Mouse (Mus musculus): ENCODE data around the gene Gm45062. TPM values are rescaled to one million over a fixed set of nuclear protein-coding genes. Genes with fewer than 3 reads are reported as not detected.
"Not testable (repeated sequence)": the region's sequence is repeated elsewhere in the genome, so short reads cannot be mapped to it uniquely, and the experiment has no call there.

The Gm45062 gene
- polyA plus RNA-seq, 1 experiment from 2014 or later = 16.2 TPM

DNA sequence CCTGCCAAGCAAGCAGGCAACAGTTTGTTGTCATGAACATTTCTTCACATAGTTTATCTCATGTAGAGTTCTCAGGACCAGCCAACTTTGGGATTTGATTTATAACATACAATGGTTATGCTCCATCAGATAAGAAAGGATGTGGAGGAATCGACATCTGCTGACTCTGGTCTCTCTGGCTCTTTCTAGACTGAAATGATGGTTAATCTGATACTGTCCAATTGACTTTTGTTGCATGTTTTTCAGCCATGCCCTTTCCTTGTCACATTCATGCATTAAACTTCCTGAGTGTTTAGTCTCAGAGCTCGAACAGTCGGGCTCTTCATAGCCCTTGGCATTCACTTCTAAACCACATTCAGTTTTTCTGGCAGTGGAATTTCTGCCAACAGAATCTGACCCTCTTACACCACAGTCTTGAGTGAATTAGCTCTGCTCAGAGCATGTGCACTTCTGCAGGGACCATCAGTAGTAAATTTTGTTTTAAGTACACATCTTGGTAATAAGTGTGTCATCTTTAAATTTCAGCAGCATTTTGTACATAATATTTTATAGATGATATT lies 26.2 kb downstream of the Gm45062 start:
- H3K27me3 ChIP-seq (ENCODE audit: low read depth, poor library complexity, severe bottlenecking) = no peaks in the 10 kb centered on the region
- no peaks in the 10 kb centered on the region for H3K9me3 ChIP-seq (replicated peaks)
- WGBS = 93% methylated on average over 3 of the region's 3 CpGs
- no peaks in the 10 kb centered on the region for H3K36me3 ChIP-seq
- no peaks in the 10 kb centered on the region for H3K4me1 ChIP-seq
- no peak overlapping the region for H3K4me3 ChIP-seq
- no peak for DNase-seq (ENCODE audit: low spot score)
- H3K27ac ChIP-seq = no peak overlapping the region

DNA sequence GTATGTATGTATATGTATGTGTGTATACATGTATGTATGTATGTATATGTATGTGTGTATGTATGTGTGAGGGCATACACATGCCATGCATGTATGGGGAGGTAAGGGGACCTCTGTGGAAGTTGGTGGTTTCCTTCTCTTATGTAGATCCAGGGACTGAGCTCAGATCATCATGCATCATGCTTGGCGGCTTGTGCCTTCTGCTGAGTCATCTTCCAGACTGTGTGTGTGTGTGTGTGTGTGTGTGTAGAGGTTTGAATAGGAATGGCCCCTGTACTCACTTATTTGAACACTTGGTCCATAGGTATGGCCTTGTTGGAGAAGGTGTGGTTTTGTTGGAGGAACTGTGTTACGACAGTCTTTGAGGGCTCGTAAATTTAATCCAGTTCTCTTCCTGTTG lies 26.9 kb downstream of the Gm45062 start:
- Histone ChIP-seq H3K36me3 (no peaks in the 10 kb centered on the region), H3K4me3 (no peak overlapping the region), H3K27ac (no peak overlapping the region), H3K9me3 (replicated peaks) (no peaks in the 10 kb centered on the region), H3K4me1 (no peaks in the 10 kb centered on the region), H3K27me3 (ENCODE audit: low read depth, poor library complexity, severe bottlenecking) (no peaks in the 10 kb centered on the region)
- DNase-seq (ENCODE audit: low spot score) = no peak
- 99% methylated on average over 3 of the region's 3 CpGs for WGBS

DNA sequence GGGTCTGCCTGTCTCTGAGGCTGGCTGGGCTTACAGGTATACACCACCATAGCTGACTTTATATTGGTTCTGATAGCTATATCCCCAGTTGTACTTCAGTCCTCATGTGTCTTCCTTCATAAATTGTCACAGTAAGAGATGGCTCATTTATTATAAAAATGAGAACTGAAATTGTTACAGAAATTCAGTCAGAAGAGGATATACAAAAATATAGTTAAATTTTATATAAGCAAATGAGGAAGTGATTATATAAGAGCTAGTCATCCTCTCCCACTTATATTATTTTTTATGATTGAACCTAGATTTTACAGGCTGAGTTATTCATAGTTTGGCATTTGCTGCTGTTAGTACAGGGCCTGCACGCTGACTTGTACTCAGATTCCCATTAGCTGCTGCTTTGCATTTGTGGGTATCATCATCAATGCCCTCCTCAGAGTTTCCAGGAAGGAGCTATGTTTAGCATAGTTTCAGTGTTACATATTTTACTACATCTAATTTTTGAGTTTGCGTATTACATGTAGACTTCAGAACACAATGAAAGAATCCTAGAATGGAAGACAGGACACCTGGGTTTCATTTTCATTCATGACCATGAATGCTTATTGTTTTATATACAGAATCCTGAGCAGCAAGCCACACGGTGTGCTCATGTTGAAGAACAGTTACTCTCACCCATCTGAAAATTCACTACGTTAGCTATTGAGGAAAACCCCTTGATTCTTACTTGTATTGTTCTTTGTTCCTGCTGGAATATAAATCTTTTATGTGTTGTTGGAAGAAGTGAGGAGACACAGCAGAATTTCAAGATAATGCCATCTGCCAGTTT lies 29.7 kb downstream of the Gm45062 start:
- WGBS = 92% methylated on average over 4 of the region's 4 CpGs
- Histone ChIP-seq H3K27me3 (ENCODE audit: low read depth, poor library complexity, severe bottlenecking) (no peaks in the 10 kb centered on the region), H3K4me3 (no peak overlapping the region), H3K36me3 (no peaks in the 10 kb centered on the region), H3K9me3 (replicated peaks) (no peaks in the 10 kb centered on the region), H3K27ac (no peak overlapping the region), H3K4me1 (no peaks in the 10 kb centered on the region)
- no peak for DNase-seq (ENCODE audit: low spot score)

DNA sequence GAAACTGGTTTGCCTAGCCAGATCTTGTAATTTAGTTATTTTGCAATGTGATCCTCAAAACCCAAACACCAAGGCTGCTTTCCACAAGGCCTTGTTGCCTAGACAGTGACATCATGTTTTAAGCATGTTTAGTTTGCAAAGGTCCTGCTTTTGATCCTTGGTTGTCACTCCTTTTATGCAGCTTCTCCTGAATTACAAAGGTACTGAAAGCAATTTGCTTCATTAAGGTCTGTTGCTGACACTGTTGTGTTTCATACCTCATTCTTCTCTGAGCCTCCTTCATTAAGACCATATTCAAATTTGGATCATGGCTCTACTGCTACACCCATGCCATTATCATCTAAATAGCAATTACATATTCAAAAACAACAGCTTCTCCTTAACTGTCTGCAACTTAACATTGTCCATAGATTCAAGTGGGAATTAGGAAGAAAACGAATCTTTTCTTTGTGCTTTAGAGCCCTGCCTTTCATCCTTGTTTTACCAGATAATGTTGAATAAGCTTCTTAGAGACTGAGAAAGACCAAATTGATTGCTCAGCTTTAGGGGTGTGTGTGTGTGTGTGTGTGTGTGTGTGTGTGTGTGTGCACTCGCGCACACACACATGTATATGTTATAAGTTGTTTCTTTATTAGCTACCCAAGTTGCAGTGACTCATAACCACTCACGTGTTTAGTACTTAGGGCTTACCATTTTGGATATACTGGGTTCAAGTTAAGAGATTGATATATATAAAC lies 35.0 kb downstream of the Gm45062 start:
- no peak for DNase-seq (ENCODE audit: low spot score)
- no peak overlapping the region for H3K4me3 ChIP-seq
- no peak overlapping the region for H3K27ac ChIP-seq
- H3K9me3 ChIP-seq (replicated peaks) = no peaks in the 10 kb centered on the region
- H3K27me3 ChIP-seq (ENCODE audit: low read depth, poor library complexity, severe bottlenecking) = no peaks in the 10 kb centered on the region
- H3K36me3 ChIP-seq = no peaks in the 10 kb centered on the region
- no peaks in the 10 kb centered on the region for H3K4me1 ChIP-seq
- 88% methylated on average over 4 of the region's 4 CpGs for WGBS

DNA sequence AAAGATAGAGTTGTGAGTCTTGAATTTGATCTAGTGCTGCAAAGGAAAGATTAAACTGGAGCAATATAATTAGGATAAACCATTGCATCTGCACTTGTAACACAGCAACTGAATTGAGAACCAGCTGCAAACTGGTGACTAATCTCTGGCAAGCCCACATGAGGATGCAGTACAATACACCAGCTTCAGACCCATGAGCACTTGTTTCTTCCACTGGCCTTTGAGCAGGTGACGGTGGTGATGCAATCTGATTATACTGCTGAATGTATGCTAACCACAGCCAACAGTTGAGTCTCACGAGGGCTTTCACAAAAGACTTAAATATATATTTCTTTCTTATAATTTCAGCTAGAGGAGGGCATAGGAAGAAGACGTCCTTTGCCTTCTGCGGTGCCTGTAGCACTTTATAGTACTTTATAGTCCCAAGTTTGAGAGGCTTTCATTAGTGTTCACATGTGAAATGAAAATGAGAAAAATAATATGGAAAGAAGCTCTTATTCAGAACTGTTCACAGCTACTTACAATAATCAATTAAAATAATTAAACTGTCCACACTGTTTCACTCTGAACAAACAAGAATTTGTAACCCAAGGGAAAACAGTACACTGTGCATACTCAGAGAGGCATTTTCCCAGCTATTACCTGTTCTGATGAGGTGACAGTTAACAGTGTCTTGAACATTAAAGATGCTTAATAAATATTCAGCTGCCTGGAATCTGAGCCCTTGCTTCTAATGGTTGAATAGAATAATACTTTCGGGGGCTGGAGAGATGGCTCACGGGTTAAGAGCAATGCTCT lies 40.0 kb downstream of the Gm45062 start:
- H3K36me3 ChIP-seq = no peaks in the 10 kb centered on the region
- H3K27ac ChIP-seq = no peak overlapping the region
- H3K4me3 ChIP-seq = no peak overlapping the region
- DNase-seq (ENCODE audit: low spot score) = no peak
- H3K4me1 ChIP-seq = no peaks in the 10 kb centered on the region
- H3K9me3 ChIP-seq (replicated peaks) = no peaks in the 10 kb centered on the region
- no peaks in the 10 kb centered on the region for H3K27me3 ChIP-seq (ENCODE audit: low read depth, poor library complexity, severe bottlenecking)
- 90% methylated on average over 6 of the region's 6 CpGs for WGBS

DNA sequence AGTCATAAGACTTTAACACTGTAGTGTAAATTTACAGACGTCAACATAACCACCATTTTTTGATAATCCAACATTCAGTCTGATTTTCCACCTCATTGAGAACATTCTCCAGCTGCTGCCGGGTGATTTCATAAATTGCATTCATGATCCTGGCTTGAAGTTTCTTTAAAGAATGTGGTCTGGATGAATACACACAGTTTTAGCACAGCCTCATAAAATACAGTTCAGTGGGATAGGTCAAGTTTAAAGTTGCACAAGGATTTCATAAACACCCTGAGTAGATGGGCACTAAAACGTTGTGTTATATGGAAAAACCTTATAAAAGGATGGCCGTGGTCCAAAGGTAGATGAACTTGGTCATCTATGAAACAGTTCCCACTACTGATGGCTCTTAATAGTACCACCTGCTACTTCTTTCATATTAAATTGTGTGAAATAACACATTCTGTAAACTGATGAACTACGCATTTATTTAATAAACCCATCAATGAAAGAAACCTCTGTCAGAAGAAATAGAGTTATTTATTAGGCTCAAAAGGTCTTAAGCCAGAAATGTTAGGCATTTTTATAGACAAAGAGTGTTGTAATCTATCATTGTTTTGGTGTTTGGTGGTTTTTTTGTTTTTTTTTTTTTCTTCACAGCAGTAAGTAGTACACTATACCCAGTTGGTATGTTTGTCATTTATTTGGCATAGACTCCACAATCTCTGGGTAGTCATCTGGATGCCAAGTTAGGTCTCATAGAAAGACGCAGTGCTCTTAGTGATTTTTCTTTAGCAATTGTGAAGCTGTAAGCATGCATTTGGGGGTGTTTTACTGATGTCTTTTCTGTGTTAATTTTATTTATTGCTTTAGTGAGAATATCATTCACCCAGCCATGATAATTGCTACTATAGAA lies 48.9 kb downstream of the Gm45062 start:
- H3K4me3 ChIP-seq = no peak overlapping the region
- no peaks in the 10 kb centered on the region for H3K4me1 ChIP-seq
- H3K27ac ChIP-seq = no peak overlapping the region
- no peaks in the 10 kb centered on the region for H3K27me3 ChIP-seq (ENCODE audit: low read depth, poor library complexity, severe bottlenecking)
- WGBS = 91% methylated on average over 6 of the region's 6 CpGs
- no peak for DNase-seq (ENCODE audit: low spot score)
- H3K36me3 ChIP-seq = no peaks in the 10 kb centered on the region
- no peaks in the 10 kb centered on the region for H3K9me3 ChIP-seq (replicated peaks)

DNA sequence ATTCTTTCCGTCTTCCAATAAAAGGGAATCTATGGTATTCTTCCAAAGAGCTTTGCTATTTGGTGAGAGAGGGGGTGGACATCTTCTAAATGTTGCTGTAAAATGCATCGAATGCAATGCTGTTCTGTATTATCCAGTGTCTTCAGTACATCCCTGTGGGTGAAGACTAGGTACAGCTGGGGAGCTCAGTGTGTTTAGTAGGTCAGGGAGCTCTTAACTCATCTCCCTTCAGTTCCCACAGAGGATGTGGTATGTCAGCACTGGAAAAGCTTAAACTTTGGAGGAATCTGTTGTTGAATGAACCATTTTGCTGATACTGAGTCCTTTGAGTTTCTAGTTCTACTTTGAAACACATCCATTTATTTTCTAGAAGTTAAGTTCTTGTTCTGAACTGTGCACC lies 53.3 kb downstream of the Gm45062 start:
- Histone ChIP-seq H3K9me3 (replicated peaks) (no peaks in the 10 kb centered on the region), H3K4me3 (no peak overlapping the region), H3K27ac (no peak overlapping the region), H3K36me3 (no peaks in the 10 kb centered on the region), H3K27me3 (ENCODE audit: low read depth, poor library complexity, severe bottlenecking) (no peaks in the 10 kb centered on the region), H3K4me1 (no peaks in the 10 kb centered on the region)
- DNase-seq (ENCODE audit: low spot score) = no peak
- WGBS = 91% methylated on average over 2 of the region's 2 CpGs

DNA sequence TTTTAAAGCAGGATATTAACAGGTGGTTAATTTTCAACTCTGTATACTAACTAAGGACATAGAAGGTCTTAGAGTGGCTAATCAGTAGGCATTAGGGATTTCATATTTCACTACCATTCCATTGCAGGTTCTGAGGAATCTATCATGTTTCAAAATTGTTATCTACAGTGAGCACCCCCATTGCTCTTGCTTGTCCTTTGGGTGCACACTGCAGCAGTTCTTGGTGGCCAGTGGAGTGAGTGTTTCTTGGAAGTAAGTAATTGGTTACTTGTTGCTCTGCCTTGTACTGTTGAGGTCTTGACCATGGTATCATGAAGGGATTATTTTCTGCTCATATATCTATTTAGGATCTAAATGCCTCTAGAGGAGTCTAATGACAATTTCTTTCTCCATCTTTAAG lies 57.0 kb downstream of the Gm45062 start:
- Histone ChIP-seq H3K27me3 (ENCODE audit: low read depth, poor library complexity, severe bottlenecking) (no peaks in the 10 kb centered on the region), H3K4me3 (no peak overlapping the region), H3K4me1 (no peaks in the 10 kb centered on the region), H3K27ac (no peak overlapping the region), H3K36me3 (no peaks in the 10 kb centered on the region), H3K9me3 (replicated peaks) (no peaks in the 10 kb centered on the region)
- DNase-seq (ENCODE audit: low spot score) = no peak

DNA sequence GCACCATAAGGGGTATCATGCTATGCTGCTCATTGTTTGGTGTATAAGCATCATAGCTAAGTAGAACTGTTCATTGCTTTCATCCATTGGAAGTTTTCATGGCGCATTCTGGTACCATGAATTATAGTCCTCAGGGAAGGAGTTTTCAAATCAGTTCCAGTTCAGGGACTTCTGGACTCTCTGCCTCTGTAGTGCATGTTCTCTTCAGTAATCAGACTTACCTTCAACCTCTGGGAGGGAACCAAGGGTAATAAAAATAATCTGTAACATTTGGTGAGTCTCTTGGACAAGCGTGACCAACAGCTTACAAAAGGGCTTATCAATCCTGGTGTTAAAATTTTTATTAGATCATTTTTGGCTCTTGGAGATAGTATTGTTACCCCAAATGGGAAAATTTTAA lies 60.3 kb downstream of the Gm45062 start:
- DNase-seq (ENCODE audit: low spot score) = no peak
- 95% methylated on average over 2 of the region's 2 CpGs for WGBS
- no peak overlapping the region for H3K27ac ChIP-seq

DNA sequence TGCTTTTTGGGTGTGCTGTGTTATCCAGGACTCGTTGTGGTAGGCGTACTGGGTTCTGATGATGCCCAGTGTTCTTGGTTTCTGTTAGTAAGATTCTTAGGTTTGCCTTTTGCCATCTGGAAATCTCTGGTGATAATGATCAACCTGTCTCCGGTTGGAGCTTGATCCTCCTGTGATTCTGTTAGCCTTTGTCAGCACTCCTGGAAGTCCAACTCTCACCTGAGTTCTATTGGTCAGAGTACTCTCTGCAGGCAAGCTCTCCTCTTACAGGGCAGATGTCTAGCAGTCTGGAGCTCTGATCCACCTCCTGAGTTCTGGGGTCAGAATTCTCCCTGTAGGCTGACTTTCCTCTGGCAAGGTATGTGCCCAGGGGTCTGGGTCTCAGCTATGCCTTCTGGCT lies 72.2 kb downstream of the Gm45062 start:
- not testable (repeated sequence) for H3K4me3 ChIP-seq; H3K27ac ChIP-seq; H3K9me3 ChIP-seq (replicated peaks); H3K36me3 ChIP-seq; H3K4me1 ChIP-seq; DNase-seq (ENCODE audit: low spot score); H3K27me3 ChIP-seq (ENCODE audit: low read depth, poor library complexity, severe bottlenecking)
- 95% methylated on average over 3 of the region's 3 CpGs for WGBS

More for the DNA sequence above, 60.3 kb downstream of the Gm45062 start:
- no peak overlapping the region for H3K4me3 ChIP-seq
- no peaks in the 10 kb centered on the region for H3K27me3 ChIP-seq (ENCODE audit: low read depth, poor library complexity, severe bottlenecking)
- H3K4me1 ChIP-seq = no peaks in the 10 kb centered on the region
- H3K36me3 ChIP-seq = no peaks in the 10 kb centered on the region
- H3K9me3 ChIP-seq (replicated peaks) = no peaks in the 10 kb centered on the region

DNA sequence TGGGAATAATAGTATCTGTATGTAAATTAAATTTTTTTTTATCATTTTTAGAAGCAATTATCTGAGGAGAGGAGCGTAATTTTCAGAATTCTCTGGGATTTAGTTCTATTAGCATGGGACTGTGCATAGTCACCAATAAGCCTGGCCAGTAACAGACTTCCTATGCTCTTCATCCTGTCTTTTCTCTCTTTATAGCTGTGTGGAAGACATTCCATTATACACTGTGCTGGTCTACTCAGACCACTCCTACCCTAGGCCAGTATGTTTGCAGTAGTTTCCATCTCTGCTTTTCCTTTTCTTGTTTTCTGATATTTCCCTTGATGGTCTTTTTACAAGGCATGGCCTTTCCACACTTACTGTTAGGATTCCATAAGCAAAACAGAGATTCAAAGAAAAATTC lies 74.1 kb downstream of the Gm45062 start:
- 96% methylated on average over 1 of the region's 1 CpGs for WGBS
- no peak for DNase-seq (ENCODE audit: low spot score)
- no peak overlapping the region for H3K27ac ChIP-seq
- H3K4me3 ChIP-seq = no peak overlapping the region
- no peaks in the 10 kb centered on the region for H3K4me1 ChIP-seq
- no peaks in the 10 kb centered on the region for H3K9me3 ChIP-seq (replicated peaks)
- no peaks in the 10 kb centered on the region for H3K36me3 ChIP-seq
- H3K27me3 ChIP-seq (ENCODE audit: low read depth, poor library complexity, severe bottlenecking) = no peaks in the 10 kb centered on the region
